Mouse (Mus musculus): ENCODE measurements around the gene Slc30a7. TPM values are rescaled to one million over a fixed set of nuclear protein-coding genes. Genes with fewer than 3 reads are reported as not detected.

Slc30a7 gene
- polyA plus RNA-seq, 1 experiment from 2014 or later: 30.1 TPM

DNA sequence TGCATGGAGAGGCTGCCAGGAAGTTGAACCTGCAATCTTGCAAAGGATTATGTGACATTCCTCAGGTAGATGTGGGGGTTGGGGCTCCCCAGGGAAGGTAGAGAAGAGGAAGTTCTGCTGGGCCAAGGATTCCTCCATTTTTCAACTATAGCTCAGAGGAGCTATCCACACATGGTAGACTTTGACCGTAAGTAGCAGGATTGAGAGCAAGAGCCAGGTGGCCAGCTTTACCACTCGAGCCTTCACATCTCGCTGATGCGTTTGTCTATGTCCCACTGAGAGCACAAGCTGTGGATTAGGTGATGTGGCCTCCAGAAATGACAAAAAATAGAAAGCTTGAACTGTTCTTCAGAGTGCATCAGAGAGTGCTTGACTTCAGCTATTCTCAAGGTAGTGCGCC lies 11.9 kb upstream of the Slc30a7 start:
- Histone ChIP-seq H3K9ac (replicated peaks) (no peak overlapping the region), H3K4me2 (no peak overlapping the region), H3K27ac (no peak overlapping the region), H3K9me3 (no peaks in the 10 kb centered on the region), H3K4me1 (replicated peaks) (no peaks in the 10 kb centered on the region), H3K36me3 (no peaks in the 10 kb centered on the region), H3K4me3 (replicated peaks) (no peak overlapping the region), H3K27me3 (no peaks in the 10 kb centered on the region)
- ATAC-seq (ENCODE audit: insufficient number of reproducible peaks, insufficient read depth, low FRiP score, low TSS enrichment, low read depth): no peak
- WGBS: 93% methylated on average over 5 of the region's 5 CpGs

DNA sequence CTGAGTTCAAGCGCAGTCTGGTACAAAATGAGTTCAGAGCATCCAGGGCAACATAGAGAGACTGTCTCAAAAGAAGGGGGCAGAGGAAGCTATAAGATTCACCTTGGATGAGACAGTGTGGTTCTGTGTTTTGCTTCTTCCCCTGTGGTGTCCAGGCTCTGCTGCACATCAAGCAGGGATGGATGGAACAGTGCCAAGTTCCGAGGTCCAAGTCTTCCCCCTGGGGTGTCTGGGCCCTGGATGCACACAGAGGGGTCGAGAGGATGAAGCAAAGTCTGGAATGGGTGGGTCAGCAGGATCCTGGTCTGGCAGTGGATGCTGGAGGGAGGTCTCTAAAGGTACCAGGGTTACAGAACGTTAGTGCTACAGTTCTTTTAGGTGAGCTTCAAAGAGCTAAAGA lies 11.4 kb upstream of the Slc30a7 start:
- H3K4me2 ChIP-seq: no peak overlapping the region
- no peak for ATAC-seq (ENCODE audit: insufficient number of reproducible peaks, insufficient read depth, low FRiP score, low TSS enrichment, low read depth)
- no peak overlapping the region for H3K4me3 ChIP-seq (replicated peaks)
- no peaks in the 10 kb centered on the region for H3K4me1 ChIP-seq (replicated peaks)
- H3K9me3 ChIP-seq: no peaks in the 10 kb centered on the region
- H3K36me3 ChIP-seq: no peaks in the 10 kb centered on the region
- H3K9ac ChIP-seq (replicated peaks): no peak overlapping the region
- WGBS: 71% methylated on average over 4 of the region's 4 CpGs
- H3K27me3 ChIP-seq: no peaks in the 10 kb centered on the region
- H3K27ac ChIP-seq: no peak overlapping the region

DNA sequence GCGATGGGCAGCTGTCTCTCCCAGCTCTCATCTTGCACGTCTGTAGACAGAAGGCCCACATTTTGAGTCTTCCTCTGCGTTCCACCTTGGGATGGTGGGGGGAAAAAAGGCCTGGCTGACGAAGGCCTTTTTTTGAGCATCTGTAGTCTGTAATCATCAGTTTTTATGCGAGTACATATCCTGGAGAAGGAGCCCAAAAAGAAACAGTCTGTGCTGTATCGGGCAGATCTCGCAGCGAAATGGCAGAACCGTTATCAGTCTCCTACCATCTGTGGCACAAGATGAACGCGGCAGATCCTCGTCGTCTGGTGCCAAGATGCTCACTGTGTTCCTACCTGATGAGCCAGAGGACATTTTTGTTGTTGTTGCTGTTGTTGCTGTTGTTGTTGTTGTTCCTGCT lies 8.9 kb upstream of the Slc30a7 start:
- ATAC-seq (ENCODE audit: insufficient number of reproducible peaks, insufficient read depth, low FRiP score, low TSS enrichment, low read depth): no peak
- WGBS: 92% methylated on average over 13 of the region's 13 CpGs
- no peaks in the 10 kb centered on the region for H3K4me1 ChIP-seq (replicated peaks)

DNA sequence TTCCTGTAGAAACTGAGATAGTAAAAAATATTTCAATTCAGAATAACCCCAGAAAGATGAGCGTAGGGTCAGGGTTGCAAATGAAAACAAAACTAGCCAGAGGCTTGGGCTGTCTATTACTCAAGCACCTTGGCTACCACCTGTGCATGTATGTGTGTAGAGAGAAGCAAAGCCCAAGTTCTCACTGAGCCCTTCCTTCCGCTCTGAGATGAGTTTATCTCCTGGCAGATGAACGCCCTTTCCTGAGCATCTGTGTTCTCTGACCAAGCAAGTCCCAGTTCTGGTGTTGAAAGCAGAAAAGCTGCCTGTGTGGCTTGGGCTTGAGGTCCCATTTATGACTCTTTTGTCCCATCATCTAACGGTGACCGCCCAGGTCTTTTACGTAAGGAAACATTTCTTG lies 7.7 kb upstream of the Slc30a7 start:
- WGBS: 94% methylated on average over 6 of the region's 6 CpGs

More for the DNA sequence above, 8.9 kb upstream of the Slc30a7 start:
- H3K9ac ChIP-seq (replicated peaks): no peak overlapping the region
- no peak overlapping the region for H3K27ac ChIP-seq
- no peak overlapping the region for H3K4me2 ChIP-seq
- H3K4me3 ChIP-seq (replicated peaks): no peak overlapping the region
- no peaks in the 10 kb centered on the region for H3K9me3 ChIP-seq
- no peaks in the 10 kb centered on the region for H3K36me3 ChIP-seq
- H3K27me3 ChIP-seq: no peaks in the 10 kb centered on the region

DNA sequence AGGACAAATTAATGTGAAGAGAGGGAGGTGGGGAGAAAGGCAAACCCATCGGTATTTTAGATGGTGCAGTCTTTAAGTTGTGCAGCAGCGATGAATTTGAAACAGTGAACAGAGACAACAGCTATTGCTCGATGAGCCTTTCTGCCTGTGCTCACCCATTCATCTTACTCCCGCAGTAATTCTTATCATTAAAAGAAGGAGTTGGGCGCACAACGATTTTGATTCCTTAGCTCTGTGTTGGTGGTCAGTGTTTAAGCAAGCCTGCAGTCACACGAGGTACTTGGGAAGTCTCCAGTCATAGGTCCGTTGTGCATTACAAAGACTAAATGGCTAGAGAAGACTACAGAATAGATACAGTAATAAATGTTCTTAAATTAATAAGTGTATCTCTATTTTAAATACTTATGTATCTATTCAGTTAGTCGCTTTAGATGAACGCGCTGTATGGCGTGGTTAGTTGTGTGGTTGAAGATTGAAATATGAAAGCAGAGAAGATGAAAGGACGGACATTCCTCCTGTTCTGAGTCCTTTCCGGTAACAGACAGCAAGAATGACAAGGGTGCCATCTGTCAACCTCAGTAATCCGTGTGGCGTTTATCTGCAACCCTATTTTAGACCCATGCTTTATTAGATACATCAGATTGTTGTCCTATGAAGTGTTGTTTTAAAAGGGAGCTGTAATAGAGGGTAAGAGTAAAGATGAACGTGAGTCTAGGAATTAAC lies 2.6 kb upstream of the Slc30a7 start:
- WGBS: 88% methylated on average over 17 of the region's 17 CpGs
- Histone ChIP-seq H3K9me3 (no peaks in the 10 kb centered on the region), H3K36me3 (peaks cover 7% of the 10 kb centered on the region; the same call in 1 of the 2 replicates), H3K4me1 (replicated peaks) (peaks cover 13% of the 10 kb centered on the region), H3K4me3 (replicated peaks) (no peak overlapping the region), H3K27ac (no peak overlapping the region), H3K27me3 (no peaks in the 10 kb centered on the region), H3K4me2 (peak overlapping the region; percentile 90; the same call in 1 of the 2 replicates), H3K9ac (replicated peaks) (no peak overlapping the region)
- no peak for ATAC-seq (ENCODE audit: insufficient number of reproducible peaks, insufficient read depth, low FRiP score, low TSS enrichment, low read depth)

More for the DNA sequence above, 7.7 kb upstream of the Slc30a7 start:
- ATAC-seq (ENCODE audit: insufficient number of reproducible peaks, insufficient read depth, low FRiP score, low TSS enrichment, low read depth): no peak
- H3K4me2 ChIP-seq: no peak overlapping the region
- no peaks in the 10 kb centered on the region for H3K9me3 ChIP-seq
- H3K27ac ChIP-seq: no peak overlapping the region
- no peak overlapping the region for H3K9ac ChIP-seq (replicated peaks)
- no peak overlapping the region for H3K4me3 ChIP-seq (replicated peaks)
- H3K36me3 ChIP-seq: no peaks in the 10 kb centered on the region
- no peaks in the 10 kb centered on the region for H3K4me1 ChIP-seq (replicated peaks)
- H3K27me3 ChIP-seq: no peaks in the 10 kb centered on the region

DNA sequence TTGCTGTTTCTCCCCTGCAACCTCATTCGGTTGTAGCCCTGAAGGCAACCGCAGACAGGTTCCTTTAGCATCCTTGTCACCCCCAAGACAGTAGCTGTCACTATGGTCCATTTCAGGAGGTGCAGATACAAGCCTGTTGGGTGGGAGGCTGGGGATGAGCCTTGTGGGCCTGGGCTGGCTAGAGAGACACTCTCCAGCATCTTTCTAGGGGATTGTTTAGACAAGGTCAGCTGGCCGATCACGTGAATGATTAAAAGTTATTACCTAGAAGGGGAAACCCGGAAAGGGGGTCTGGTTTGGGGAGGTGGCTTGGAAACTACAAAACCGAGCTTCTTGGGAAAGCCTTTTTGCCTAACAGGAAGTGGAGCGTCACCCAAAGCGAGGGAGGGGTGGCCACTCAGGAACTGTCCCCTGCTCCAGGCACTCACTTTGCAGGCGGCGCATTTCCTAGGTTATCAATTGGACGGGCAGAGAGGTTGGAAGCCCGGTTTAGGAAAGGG lies 785 bp upstream of the Slc30a7 start:
- Histone ChIP-seq H3K36me3 (peaks cover 21% of the 10 kb centered on the region), H3K9ac (replicated peaks) (peak overlapping the region; percentile 84), H3K4me2 (peak overlapping the region; percentile 90), H3K27ac (peak overlapping the region; percentile 91), H3K4me1 (replicated peaks) (peaks cover 13% of the 10 kb centered on the region), H3K4me3 (replicated peaks) (peak overlapping the region; percentile 80), H3K9me3 (no peaks in the 10 kb centered on the region), H3K27me3 (no peaks in the 10 kb centered on the region)
- ATAC-seq (ENCODE audit: insufficient number of reproducible peaks, insufficient read depth, low FRiP score, low TSS enrichment, low read depth): peak; percentile 77
- WGBS: 1% methylated on average over 12 of the region's 12 CpGs

DNA sequence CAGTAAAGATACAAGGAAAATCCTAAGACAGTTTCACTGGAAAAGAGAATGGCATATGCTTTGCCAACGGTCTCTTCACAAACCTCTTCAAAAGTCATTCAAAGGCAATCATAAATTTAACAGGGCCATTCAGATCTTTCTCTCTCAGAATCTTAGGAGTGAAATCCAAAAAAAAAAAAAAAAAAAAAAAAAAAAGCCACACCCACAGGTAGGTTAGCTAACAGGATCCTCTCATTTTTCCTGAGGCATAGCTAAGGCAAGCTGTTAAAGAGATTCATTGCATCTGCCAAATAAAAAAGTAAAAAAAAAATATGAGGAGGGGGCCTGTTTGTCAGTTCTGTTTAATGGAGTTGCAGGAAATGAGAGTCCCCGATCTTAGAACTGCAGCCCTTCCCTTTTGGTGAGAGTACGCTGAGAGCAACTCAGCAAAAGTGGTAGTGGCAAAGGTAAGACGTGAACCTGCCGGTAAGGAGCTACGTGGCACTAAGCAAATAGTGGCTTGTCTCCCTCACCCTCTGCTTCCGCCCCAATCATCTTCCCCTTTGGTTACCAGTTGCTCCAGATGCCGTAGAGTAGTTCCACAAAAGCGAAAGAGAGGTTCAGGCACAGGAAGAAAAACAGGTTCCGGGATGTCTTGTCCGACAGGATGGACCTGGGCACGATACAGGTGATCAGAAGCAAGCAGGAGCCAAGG lies 775 bp downstream of the Slc30a7 start:
- WGBS: 6% methylated on average over 12 of the region's 12 CpGs
- peaks cover 28% of the 10 kb centered on the region for H3K36me3 ChIP-seq
- H3K27me3 ChIP-seq: no peaks in the 10 kb centered on the region
- H3K4me2 ChIP-seq: peak overlapping the region; percentile 90
- no peaks in the 10 kb centered on the region for H3K9me3 ChIP-seq
- no peak; the same call in 1 of the 2 replicates for ATAC-seq (ENCODE audit: insufficient number of reproducible peaks, insufficient read depth, low FRiP score, low TSS enrichment, low read depth)
- peak overlapping the region; percentile 84 for H3K9ac ChIP-seq (replicated peaks)
- H3K4me1 ChIP-seq (replicated peaks): peaks cover 13% of the 10 kb centered on the region
- H3K4me3 ChIP-seq (replicated peaks): peak overlapping the region; percentile 80
- H3K27ac ChIP-seq: peak overlapping the region; percentile 67; the same call in 1 of the 2 replicates

DNA sequence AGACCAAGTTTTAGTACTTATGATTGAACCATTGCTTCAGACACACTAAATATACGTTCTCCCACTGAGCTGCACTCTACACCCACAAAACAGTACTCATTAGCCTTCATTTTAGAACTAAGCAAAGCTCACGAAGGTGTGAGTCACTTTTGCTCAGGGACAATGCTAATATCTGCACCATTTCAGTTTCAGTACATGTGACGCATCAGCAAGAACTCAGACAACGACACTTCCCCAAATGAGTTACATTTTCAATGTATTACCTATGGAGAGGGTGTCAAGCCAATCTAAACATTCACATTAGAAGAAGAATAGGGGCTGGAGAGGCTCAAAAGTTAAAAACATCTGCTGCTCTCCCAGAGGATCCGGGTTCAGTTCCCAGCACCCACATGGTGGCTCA lies 10.3 kb downstream of the Slc30a7 start:
- Histone ChIP-seq H3K4me3 (replicated peaks) (no peak overlapping the region), H3K9me3 (no peaks in the 10 kb centered on the region), H3K36me3 (peaks cover 40% of the 10 kb centered on the region), H3K4me2 (no peak overlapping the region), H3K9ac (replicated peaks) (no peak overlapping the region), H3K27ac (no peak overlapping the region), H3K27me3 (no peaks in the 10 kb centered on the region), H3K4me1 (replicated peaks) (peaks cover 13% of the 10 kb centered on the region)
- WGBS: 92% methylated on average over 5 of the region's 5 CpGs
- ATAC-seq (ENCODE audit: insufficient number of reproducible peaks, insufficient read depth, low FRiP score, low TSS enrichment, low read depth): no peak

DNA sequence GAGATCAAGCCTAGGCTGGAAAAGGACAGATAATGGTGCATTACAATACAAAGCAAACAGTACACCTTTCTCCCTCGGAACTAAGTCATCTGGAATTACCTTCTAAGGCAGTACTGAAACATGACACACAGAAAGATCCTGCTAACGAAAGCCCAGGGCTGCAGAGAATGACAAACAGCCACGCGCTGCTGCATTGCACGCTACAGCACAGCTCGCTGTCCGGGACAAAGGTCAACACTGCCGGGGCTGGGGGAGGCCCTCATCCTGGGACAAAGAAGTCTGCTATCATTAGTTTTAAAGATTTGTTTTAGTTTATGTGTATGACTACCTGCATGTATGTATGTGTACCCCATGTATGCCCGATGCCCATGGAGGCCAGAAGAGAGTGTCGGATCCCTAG lies 14.2 kb downstream of the Slc30a7 start:
- 40% methylated on average over 10 of the region's 10 CpGs for WGBS
- no peak overlapping the region for H3K4me2 ChIP-seq
- peaks cover 14% of the 10 kb centered on the region for H3K4me1 ChIP-seq (replicated peaks)
- no peak for ATAC-seq (ENCODE audit: insufficient number of reproducible peaks, insufficient read depth, low FRiP score, low TSS enrichment, low read depth)
- no peak overlapping the region for H3K9ac ChIP-seq (replicated peaks)
- H3K36me3 ChIP-seq: peaks cover 36% of the 10 kb centered on the region
- no peaks in the 10 kb centered on the region for H3K27me3 ChIP-seq
- H3K9me3 ChIP-seq: no peaks in the 10 kb centered on the region
- H3K27ac ChIP-seq: no peak overlapping the region
- H3K4me3 ChIP-seq (replicated peaks): no peak overlapping the region

DNA sequence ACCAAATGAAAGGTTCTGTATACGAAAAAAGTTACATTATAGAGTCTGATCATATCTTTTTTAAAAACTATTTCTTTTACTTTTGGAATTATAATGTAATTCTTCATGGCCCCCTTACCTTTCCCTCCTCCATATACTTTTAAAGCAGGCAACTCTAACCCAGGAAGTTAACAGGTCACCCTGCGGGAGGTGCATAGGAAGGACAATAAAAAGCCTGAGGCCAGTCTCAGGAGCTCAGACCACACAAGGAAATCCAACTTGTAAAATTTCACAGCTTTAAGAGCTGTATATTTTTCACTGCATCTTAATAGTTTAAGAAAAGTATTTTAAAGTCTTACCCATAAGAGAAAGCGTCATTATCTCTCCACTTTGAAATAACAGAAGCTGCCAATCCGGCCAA lies 14.6 kb downstream of the Slc30a7 start:
- H3K4me1 ChIP-seq (replicated peaks): peaks cover 14% of the 10 kb centered on the region
- no peak overlapping the region for H3K27ac ChIP-seq
- no peak overlapping the region for H3K9ac ChIP-seq (replicated peaks)
- no peak for ATAC-seq (ENCODE audit: insufficient number of reproducible peaks, insufficient read depth, low FRiP score, low TSS enrichment, low read depth)
- H3K27me3 ChIP-seq: no peaks in the 10 kb centered on the region
- H3K4me3 ChIP-seq (replicated peaks): no peak overlapping the region
- H3K36me3 ChIP-seq: peaks cover 32% of the 10 kb centered on the region
- H3K9me3 ChIP-seq: no peaks in the 10 kb centered on the region
- 50% methylated on average over 4 of the region's 4 CpGs for WGBS
- H3K4me2 ChIP-seq: no peak overlapping the region

DNA sequence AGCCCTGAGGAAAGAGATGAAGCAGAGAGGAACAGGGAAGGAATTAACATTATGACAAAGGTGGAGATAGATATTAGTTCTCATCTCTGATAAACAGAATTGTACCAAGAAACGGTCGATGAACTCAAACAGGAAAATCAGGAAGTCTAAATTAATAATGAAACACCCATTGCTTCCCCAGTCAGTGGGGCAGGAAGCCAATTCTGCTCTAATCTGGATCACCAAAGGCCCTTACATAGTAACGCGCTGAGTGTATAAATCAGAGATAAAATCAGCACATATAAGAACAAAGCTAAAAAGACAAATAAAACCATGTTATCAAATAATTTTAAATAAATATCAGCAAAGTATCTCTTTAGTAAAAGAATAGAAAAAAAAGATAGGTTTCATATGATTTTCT lies 15.1 kb downstream of the Slc30a7 start:
- no peaks in the 10 kb centered on the region for H3K9me3 ChIP-seq
- ATAC-seq (ENCODE audit: insufficient number of reproducible peaks, insufficient read depth, low FRiP score, low TSS enrichment, low read depth): no peak
- H3K4me2 ChIP-seq: no peak overlapping the region
- peaks cover 32% of the 10 kb centered on the region for H3K36me3 ChIP-seq
- 83% methylated on average over 4 of the region's 4 CpGs for WGBS
- no peaks in the 10 kb centered on the region for H3K27me3 ChIP-seq
- H3K9ac ChIP-seq (replicated peaks): no peak overlapping the region
- H3K27ac ChIP-seq: no peak overlapping the region
- H3K4me3 ChIP-seq (replicated peaks): no peak overlapping the region
- H3K4me1 ChIP-seq (replicated peaks): peaks cover 14% of the 10 kb centered on the region

All from limb, embryonic 12.5 days (tissue).